ENCODE assay signal across 10 mouse cellular contexts in the genomic region with DNA sequence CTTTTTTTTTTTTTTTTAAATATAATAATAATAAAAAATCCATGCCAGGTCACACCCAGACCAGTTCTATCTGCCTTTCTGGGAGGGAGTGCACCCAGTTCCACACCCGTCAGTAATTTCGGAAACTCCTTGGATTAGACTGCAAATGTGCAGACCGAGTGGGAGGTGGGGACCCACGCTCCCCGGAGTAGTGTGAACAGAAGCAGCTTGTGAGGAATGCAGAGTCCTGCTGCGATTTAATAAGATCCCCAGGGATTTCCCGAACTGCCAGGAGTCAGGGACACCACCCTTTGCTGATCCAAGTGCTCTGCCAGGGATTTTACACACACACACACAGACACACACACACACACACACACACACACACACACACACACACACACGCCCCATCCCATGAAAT. TPM values are rescaled to one million over a fixed set of nuclear protein-coding genes. Genes with fewer than 3 reads are reported as not detected.
A peak's percentile ranks its signal among the peaks of the same experiment; 100 is the strongest.
DNase-seq lines count a peak whose midpoint lies in the region; ATAC-seq and TF ChIP-seq lines count a peak whose summit lies in the region.
"Had no signal": no experiment of that assay in that cellular context is flagged by ENCODE, and none has a peak within 500 bp of the region (broad histone marks: within the 10 kb centered on the region; RNA-seq: fewer than 3 reads in every experiment).

No protein-coding gene starts in this region.

- no peak overlapping the region for H3K4me3 ChIP-seq in heart, postnatal 0 days (ENCODE audit: low read depth, low read length)
- no peak overlapping the region for H3K4me3 ChIP-seq in hindbrain, postnatal 0 days (ENCODE audit: low read length)
- no peak overlapping the region for H3K4me3 ChIP-seq in gastrocnemius, adult 2 months

- H3K27me3 ChIP-seq in heart, postnatal 0 days (ENCODE audit: control insufficient read depth, insufficient read depth, low read length): 0 out of 2 replicates have a peak, but pooled peaks cover 5% of the 10 kb centered on the region
- H3K27me3 ChIP-seq in hindbrain, postnatal 0 days (ENCODE audit: insufficient read depth, low read length): no peaks in the 10 kb centered on the region

- no peaks in the 10 kb centered on the region for H3K9me3 ChIP-seq in heart, postnatal 0 days (replicated peaks; ENCODE audit: control insufficient read depth, low read length)
- no peaks in the 10 kb centered on the region for H3K9me3 ChIP-seq in hindbrain, postnatal 0 days (ENCODE audit: low read length)
- H3K9me3 ChIP-seq: liver, embryonic 13.5 days; neural tube, embryonic 12.5 days had no signal

- no peak overlapping the region for H3K4me2 ChIP-seq in heart, postnatal 0 days (ENCODE audit: low read depth, low read length)
- H3K4me2 ChIP-seq in hindbrain, postnatal 0 days (ENCODE audit: low read depth, low read length): 0 out of 2 replicates have a peak overlapping the region, but pooled peaks have one; percentile 62

- WGBS in heart, postnatal 0 days: 37% methylated on average over 8 of the region's 8 CpGs
- 23% methylated on average over 8 of the region's 8 CpGs for WGBS in hindbrain, postnatal 0 days

- peaks cover 28% of the 10 kb centered on the region for H3K4me1 ChIP-seq in heart, postnatal 0 days (ENCODE audit: control insufficient read depth, insufficient read depth)
- H3K4me1 ChIP-seq in hindbrain, postnatal 0 days (ENCODE audit: insufficient read depth, low read length): peaks cover 28% of the 10 kb centered on the region

- H3K27ac ChIP-seq in heart, postnatal 0 days (ENCODE audit: low read depth): no peak overlapping the region
- peak overlapping the region; percentile 69; the same call in 1 of the 2 replicates for H3K27ac ChIP-seq in hindbrain, postnatal 0 days
- no peak overlapping the region for H3K27ac ChIP-seq in gastrocnemius, adult 2 months
- H3K27ac ChIP-seq: neural tube, embryonic 12.5 days had no signal

- no peak for ATAC-seq in heart, postnatal 0 days (ENCODE audit: insufficient read depth, low read depth)
- no peak for ATAC-seq in hindbrain, postnatal 0 days

- intact Hi-C loops in gastrocnemius, adult 2 months (cut with DNase I): loop anchor here (2.0 kb wide), 1 partner anchor 205 kb away; no protein-coding TSS in a partner anchor

- no peak for DNase-seq in heart, postnatal 0 days (ENCODE audit: low spot score)
- DNase-seq in heart, adult 8-10 months (ENCODE audit: low spot score): no peak
- peak; percentile 72 to 78 for DNase-seq in right cerebral cortex, adult 2 months (ENCODE audit: low spot score in 2 of 2)
- DNase-seq in right cerebral cortex, postnatal 14 days: no peak
- DNase-seq in hindbrain, postnatal 0 days (ENCODE audit: low spot score): no peak
- no peak for DNase-seq in spleen, adult 18-20 months
- no peak for DNase-seq in gastrocnemius, adult 2 months
- DNase-seq: liver, embryonic 13.5 days had no signal

- no peak for TF ChIP-seq EP300 in heart, postnatal 0 days (IDR thresholded peaks at IDR 0.05; ENCODE audit: low read depth)

- H3K9ac ChIP-seq in heart, postnatal 0 days (replicated peaks; ENCODE audit: low read depth, low read length): peak overlapping the region; percentile 34; the same call in 1 of the 2 replicates
- H3K9ac ChIP-seq in hindbrain, postnatal 0 days (replicated peaks; ENCODE audit: low read length): peak overlapping the region; percentile 52

- no peak for TF ChIP-seq CTCF in heart, postnatal 0 days (IDR thresholded peaks at IDR 0.05; ENCODE audit: low read depth)
- no peak for TF ChIP-seq CTCF in hindbrain, postnatal 0 days (IDR thresholded peaks at IDR 0.05; ENCODE audit: low read depth)
- no peak for TF ChIP-seq CTCF in gastrocnemius, adult 2 months (IDR thresholded peaks at IDR 0.05)

- no peaks in the 10 kb centered on the region for H3K36me3 ChIP-seq in heart, postnatal 0 days (replicated peaks; ENCODE audit: control insufficient read depth, insufficient read depth, low read length)
- no peaks in the 10 kb centered on the region for H3K36me3 ChIP-seq in hindbrain, postnatal 0 days (ENCODE audit: insufficient read depth, low read length)
- H3K36me3 ChIP-seq: liver, embryonic 13.5 days; neural tube, embryonic 12.5 days had no signal

RNA-seq across cellular contexts. Expression of a gene that starts 16.5 kb away (rescaled TPM):
- not detected in 2 replicates for total RNA-seq in heart, postnatal 0 days (2014; rRNA removed; ENCODE audit: low replicate concordance)
- polyA plus RNA-seq in heart, postnatal 0 days (2015; fragmentation: Nextera tagmentation; extraction: Ambion mirVana): 0.05 TPM in 1 of 2 replicates, not detected in the other
- not detected for total RNA-seq in heart, adult 8-10 months (2022)
- total RNA-seq in hindbrain, postnatal 0 days (2014; rRNA removed): 38.6 and 39.4 TPM in 2 replicates
- polyA plus RNA-seq in hindbrain, postnatal 0 days (2015; fragmentation: Nextera tagmentation; extraction: Ambion mirVana): 21.8 and 25.2 TPM in 2 replicates
- total RNA-seq in gastrocnemius, adult 2 months (2021): not detected
- total RNA-seq: ES-E14 had no signal
- polyA plus RNA-seq: liver, embryonic 13.5 days had no signal

RNA-seq across cellular contexts. Expression of a gene that starts 26.9 kb away (rescaled TPM):
- 26.2 and 41.6 TPM in 2 replicates for total RNA-seq in heart, postnatal 0 days (2014; rRNA removed; ENCODE audit: low replicate concordance)
- polyA plus RNA-seq in heart, postnatal 0 days (2015; fragmentation: Nextera tagmentation; extraction: Ambion mirVana): 18.7 and 20.9 TPM in 2 replicates
- 10 to 100 TPM; 42.4 to 53.8 (median 48.3) TPM for total RNA-seq in heart, adult 8-10 months (2022)
- 51.1 and 55.6 TPM in 2 replicates for total RNA-seq in hindbrain, postnatal 0 days (2014; rRNA removed)
- polyA plus RNA-seq in hindbrain, postnatal 0 days (2015; fragmentation: Nextera tagmentation; extraction: Ambion mirVana): 27.6 and 29.6 TPM in 2 replicates
- total RNA-seq in gastrocnemius, adult 2 months (2021): 10 to 100 TPM; 32.2 to 33.8 TPM

RNA-seq across cellular contexts. Expression of a gene that starts 47.4 kb away (rescaled TPM):
- total RNA-seq in heart, postnatal 0 days (2014; rRNA removed; ENCODE audit: low replicate concordance): not detected in 2 replicates
- polyA plus RNA-seq in heart, postnatal 0 days (2015; fragmentation: Nextera tagmentation; extraction: Ambion mirVana): not detected in 2 replicates
- under 1 TPM in 3 of 4 experiments, not detected in 1; 0.08 to 0.28 (median 0.17) TPM for total RNA-seq in heart, adult 8-10 months (2022)
- total RNA-seq in hindbrain, postnatal 0 days (2014; rRNA removed): 23.3 and 25.7 TPM in 2 replicates
- polyA plus RNA-seq in hindbrain, postnatal 0 days (2015; fragmentation: Nextera tagmentation; extraction: Ambion mirVana): 7.9 and 8.6 TPM in 2 replicates
- not detected for total RNA-seq in gastrocnemius, adult 2 months (2021)
- polyA plus RNA-seq: liver, embryonic 13.5 days had no signal

Comparison
In these comparisons a context has a peak if more than half of its experiments do, and no peak if none do; other contexts are left out.
1. DNase-seq: peak in right cerebral cortex, adult 2 months (2 of 2); none in heart, postnatal 0 days (single experiment), heart, adult 8-10 months (single experiment), right cerebral cortex, postnatal 14 days (single experiment), hindbrain, postnatal 0 days (single experiment), spleen, adult 18-20 months (0 of 2) and gastrocnemius, adult 2 months (single experiment).
2. RNA of a gene that starts 16.5 kb away (total RNA-seq): 38.6 to 39.4 TPM in hindbrain, postnatal 0 days; not detected in heart, postnatal 0 days, not detected in heart, adult 8-10 months and not detected in gastrocnemius, adult 2 months; every median in the first group is over 10 times any median in the second.
3. RNA of a gene that starts 47.4 kb away (total RNA-seq): 23.3 to 25.7 TPM in hindbrain, postnatal 0 days; 0.08 to 0.28 TPM in heart, adult 8-10 months, not detected in gastrocnemius, adult 2 months and not detected in heart, postnatal 0 days; every median in the first group is over 10 times any median in the second.